Mouse (Mus musculus) hindbrain, embryonic 11.5 days (tissue): ENCODE results near the gene Angpt4. TPM values are rescaled to one million over a fixed set of nuclear protein-coding genes. Genes with fewer than 3 reads are reported as not detected.

Experiments
- ATAC-seq: fragments of 200-750 bp; cut with Nextera tagmentation; 2 replicates; pipeline ENCODE4 v1.8.0; 2017; ENCODE audit warnings: mild to moderate bottlenecking, moderate TSS enrichment, moderate library complexity; ENCODE audit not compliant: low FRiP score
- DNase-seq: peaks from one replicate; pipeline ENCODE4 v3.0.0-alpha.2; 2015; ENCODE audit warnings: low spot score
- H3K27ac ChIP-seq: fragments of 300-500 bp; sonication (generic); 2 replicates; pipeline ENCODE4 v1.5.1; 2014; ENCODE audit warnings: mild to moderate bottlenecking, low read depth, low read length
- H3K27me3 ChIP-seq: fragments of 300-500 bp; sonication (generic); 2 replicates; pipeline ENCODE4 v1.6.1; 2014; ENCODE audit warnings: mild to moderate bottlenecking, low read length, moderate library complexity, mixed read lengths; ENCODE audit not compliant: control insufficient read depth, insufficient read depth
- H3K36me3 ChIP-seq: fragments of 300-500 bp; sonication (generic); 2 replicates; pipeline ENCODE4 v1.6.1; 2014; ENCODE audit warnings: mild to moderate bottlenecking, low read length, moderate library complexity, mixed read lengths; ENCODE audit not compliant: control insufficient read depth, insufficient read depth
- H3K4me1 ChIP-seq: fragments of 300-500 bp; sonication (generic); replicated peaks from 2 replicates; pipeline ENCODE4 v1.6.1; 2014; ENCODE audit warnings: low read length, mixed read lengths; ENCODE audit not compliant: control insufficient read depth, insufficient read depth
- H3K4me2 ChIP-seq: fragments of 300-500 bp; sonication (generic); replicated peaks from 2 replicates; pipeline ENCODE4 v1.6.1; 2014; ENCODE audit warnings: mild to moderate bottlenecking, low read depth, low read length
- H3K4me3 ChIP-seq: fragments of 300-500 bp; sonication (generic); 2 replicates; pipeline ENCODE4 v1.5.1; 2014; ENCODE audit warnings: low read depth, low read length
- H3K9ac ChIP-seq: fragments of 300-500 bp; sonication (generic); 2 replicates; pipeline ENCODE4 v1.6.1; 2014; ENCODE audit warnings: low read depth, low read length
- H3K9me3 ChIP-seq: fragments of 300-500 bp; sonication (generic); 2 replicates; pipeline ENCODE4 v1.6.1; 2016; ENCODE audit warnings: low read length; ENCODE audit not compliant: control insufficient read depth
- WGBS: fragments of 180-500 bp; shearing (Covaris S2); extraction: QIAGEN DNeasy Blood & Tissue Kit; methylation state at CpG from one replicate; pipeline ENCODE4 v1.1.7; 2014; 5-methylcytosine and 5-hydroxymethylcytosine counted together
- polyA plus RNA-seq: library from polyadenylated mRNA; unstranded; fragments of >200 nt; fragmentation: Nextera tagmentation; extraction: Ambion mirVana; gene quantifications from 2 replicates; pipeline ENCODE4 v1.2.1, GENCODE M21; 2014

Gene Angpt4
- polyA plus RNA-seq, 1 experiment from 2014 or later, result 0.23 TPM

GRCm38 (mm10) chr2:151907020-151907419, 4.0 kb upstream of the Angpt4 start:
- H3K9ac ChIP-seq, result no peak overlapping the region
- ATAC-seq (no peak), DNase-seq (no peak)
- 0 out of 2 replicates have a peak, but pooled peaks cover 2% of the 10 kb centered on the region for H3K4me1 ChIP-seq
- no peaks in the 10 kb centered on the region for H3K36me3 ChIP-seq
- 71% methylated on average over 2 of the region's 2 CpGs for WGBS
- no peak overlapping the region for H3K4me2 ChIP-seq
- no peak overlapping the region for H3K27ac ChIP-seq
- no peak overlapping the region for H3K4me3 ChIP-seq
- H3K27me3 ChIP-seq, result no peaks in the 10 kb centered on the region; the same call in 1 of the 2 replicates
- no peaks in the 10 kb centered on the region for H3K9me3 ChIP-seq

GRCm38 (mm10) chr2:151909386-151909785, 1.6 kb upstream of the Angpt4 start:
- H3K4me2 ChIP-seq, result no peak overlapping the region
- no peak overlapping the region for H3K4me3 ChIP-seq
- H3K9ac ChIP-seq, result no peak overlapping the region
- H3K27ac ChIP-seq, result no peak overlapping the region
- WGBS, result 81% methylated on average over 3 of the region's 3 CpGs
- H3K4me1 ChIP-seq, result 0 out of 2 replicates have a peak, but pooled peaks cover 2% of the 10 kb centered on the region
- ATAC-seq (no peak), DNase-seq (no peak)
- H3K9me3 ChIP-seq, result no peaks in the 10 kb centered on the region
- H3K27me3 ChIP-seq, result no peaks in the 10 kb centered on the region; the same call in 1 of the 2 replicates
- H3K36me3 ChIP-seq, result no peaks in the 10 kb centered on the region

GRCm38 (mm10) chr2:151910498-151910897, 512 bp upstream of the Angpt4 start:
- Histone ChIP-seq H3K27ac (no peak overlapping the region), H3K4me1 (0 out of 2 replicates have a peak, but pooled peaks cover 2% of the 10 kb centered on the region), H3K36me3 (no peaks in the 10 kb centered on the region), H3K4me3 (no peak overlapping the region), H3K9ac (no peak overlapping the region), H3K27me3 (no peaks in the 10 kb centered on the region; the same call in 1 of the 2 replicates), H3K9me3 (no peaks in the 10 kb centered on the region), H3K4me2 (no peak overlapping the region)
- WGBS, result 46% methylated on average over 3 of the region's 5 CpGs
- DNase-seq (no peak), ATAC-seq (no peak)

DNA sequence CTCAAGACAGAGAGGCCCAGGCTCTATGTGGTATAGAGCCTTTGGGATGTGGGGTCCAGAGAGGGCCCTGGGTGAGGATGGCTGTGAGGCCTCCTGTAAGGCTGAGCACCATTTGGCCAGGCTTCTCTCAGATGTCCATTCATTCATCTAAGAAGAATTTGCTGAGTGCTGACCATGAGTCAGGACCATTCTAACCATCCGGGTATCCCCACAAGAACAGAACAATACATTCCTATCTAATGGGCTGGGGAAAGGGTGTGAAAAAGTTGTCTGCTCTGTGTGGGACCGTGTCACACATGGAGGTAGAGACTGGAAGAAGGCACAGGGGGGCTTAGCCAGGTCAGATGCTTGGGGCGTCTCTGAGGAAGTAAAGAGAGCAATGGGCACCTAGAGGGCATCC, 741 bp downstream of the Angpt4 start:
- H3K4me2 ChIP-seq, result no peak overlapping the region
- no peak for ATAC-seq
- H3K9ac ChIP-seq, result no peak overlapping the region
- H3K4me1 ChIP-seq, result 0 out of 2 replicates have a peak, but pooled peaks cover 2% of the 10 kb centered on the region
- no peak for DNase-seq
- H3K27me3 ChIP-seq, result no peaks in the 10 kb centered on the region; the same call in 1 of the 2 replicates
- WGBS, result 82% methylated on average over 3 of the region's 3 CpGs
- H3K27ac ChIP-seq, result no peak overlapping the region
- no peaks in the 10 kb centered on the region for H3K36me3 ChIP-seq
- no peaks in the 10 kb centered on the region for H3K9me3 ChIP-seq
- no peak overlapping the region for H3K4me3 ChIP-seq

- no peak for DNase-seq
- no peak overlapping the region for H3K4me3 ChIP-seq
- no peak overlapping the region for H3K4me2 ChIP-seq
- H3K9ac ChIP-seq, result no peak overlapping the region
- H3K36me3 ChIP-seq, result no peaks in the 10 kb centered on the region
- ATAC-seq, result no peak
- no peaks in the 10 kb centered on the region for H3K9me3 ChIP-seq
- H3K27ac ChIP-seq, result no peak overlapping the region
- 0 out of 2 replicates have a peak, but pooled peaks cover 2% of the 10 kb centered on the region for H3K4me1 ChIP-seq
- H3K27me3 ChIP-seq, result no peaks in the 10 kb centered on the region; the same call in 1 of the 2 replicates
- WGBS, result 86% methylated on average over 5 of the region's 5 CpGs
These were observed 3.1 kb downstream of the Angpt4 start for GRCm38 (mm10) chr2:151914120-151914519.

GRCm38 (mm10) chr2:151915111-151915510, 4.1 kb downstream of the Angpt4 start:
- Histone ChIP-seq H3K4me2 (no peak overlapping the region), H3K36me3 (no peaks in the 10 kb centered on the region), H3K4me3 (no peak overlapping the region), H3K27me3 (no peaks in the 10 kb centered on the region; the same call in 1 of the 2 replicates), H3K27ac (no peak overlapping the region), H3K4me1 (0 out of 2 replicates have a peak, but pooled peaks cover 2% of the 10 kb centered on the region), H3K9ac (no peak overlapping the region), H3K9me3 (no peaks in the 10 kb centered on the region)
- 17% methylated on average over 2 of the region's 2 CpGs for WGBS
- no peak for DNase-seq
- ATAC-seq, result no peak

- Histone ChIP-seq H3K27ac (no peak overlapping the region), H3K36me3 (no peaks in the 10 kb centered on the region), H3K4me1 (no peaks in the 10 kb centered on the region), H3K27me3 (no peaks in the 10 kb centered on the region), H3K4me3 (no peak overlapping the region), H3K4me2 (no peak overlapping the region), H3K9me3 (no peaks in the 10 kb centered on the region), H3K9ac (no peak overlapping the region)
- WGBS, result 68% methylated on average over 13 of the region's 13 CpGs
- ATAC-seq, result no peak
- peak; percentile 19 for DNase-seq
These were observed 5.2 kb downstream of the Angpt4 start for GRCm38 (mm10) chr2:151916061-151916831.

- WGBS, result 78% methylated on average over 9 of the region's 9 CpGs
- no peak overlapping the region for H3K4me2 ChIP-seq
- 0 out of 2 replicates have a peak, but pooled peaks cover 2% of the 10 kb centered on the region for H3K4me1 ChIP-seq
- H3K27me3 ChIP-seq, result no peaks in the 10 kb centered on the region
- ATAC-seq (no peak), DNase-seq (no peak)
- H3K27ac ChIP-seq, result no peak overlapping the region
- no peaks in the 10 kb centered on the region for H3K9me3 ChIP-seq
- H3K9ac ChIP-seq, result no peak overlapping the region
- H3K4me3 ChIP-seq, result no peak overlapping the region
- H3K36me3 ChIP-seq, result no peaks in the 10 kb centered on the region
These were observed 8.1 kb downstream of the Angpt4 start for GRCm38 (mm10) chr2:151919140-151919539.

DNA sequence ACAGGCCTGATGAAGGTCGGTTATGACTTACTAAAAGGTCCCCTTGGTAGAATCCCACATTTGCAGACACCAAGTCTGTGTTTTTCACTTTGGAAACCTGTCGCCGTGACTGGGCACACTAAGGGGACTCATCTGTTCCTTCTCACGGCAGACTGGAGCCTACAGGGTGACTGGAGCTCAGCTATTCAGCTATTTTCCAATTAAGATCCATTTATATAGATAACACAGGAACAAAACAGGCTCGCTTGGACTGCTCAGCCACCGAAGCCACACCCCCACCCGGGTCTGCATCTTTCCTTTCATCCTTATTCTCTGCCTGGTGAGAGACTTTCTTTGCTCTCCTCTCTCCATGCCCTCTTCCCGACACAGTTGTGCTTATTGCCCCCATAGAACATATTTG, 10.1 kb downstream of the Angpt4 start:
- no peak for DNase-seq
- 0 out of 2 replicates have a peak, but pooled peaks cover 2% of the 10 kb centered on the region for H3K4me1 ChIP-seq
- WGBS, result 67% methylated on average over 8 of the region's 8 CpGs
- H3K4me3 ChIP-seq, result no peak overlapping the region
- no peaks in the 10 kb centered on the region for H3K9me3 ChIP-seq
- H3K36me3 ChIP-seq, result no peaks in the 10 kb centered on the region
- no peak overlapping the region for H3K9ac ChIP-seq
- no peak overlapping the region for H3K4me2 ChIP-seq
- no peaks in the 10 kb centered on the region for H3K27me3 ChIP-seq
- ATAC-seq, result no peak
- no peak overlapping the region for H3K27ac ChIP-seq
